Mouse (Mus musculus) heart, postnatal 0 days (tissue): ENCODE results near the gene Cyp19a1.

ENCODE experiments used
- CTCF ChIP-seq: IDR thresholded peaks from 2 replicates; pipeline ENCODE4 v1.5.1; 2016; ENCODE audit warnings: antibody characterized with exemption, control low read depth, low read depth
- EP300 ChIP-seq: IDR thresholded peaks from 2 replicates; pipeline ENCODE4 v1.6.1; 2016; ENCODE audit warnings: antibody characterized with exemption, low read depth

DNA sequence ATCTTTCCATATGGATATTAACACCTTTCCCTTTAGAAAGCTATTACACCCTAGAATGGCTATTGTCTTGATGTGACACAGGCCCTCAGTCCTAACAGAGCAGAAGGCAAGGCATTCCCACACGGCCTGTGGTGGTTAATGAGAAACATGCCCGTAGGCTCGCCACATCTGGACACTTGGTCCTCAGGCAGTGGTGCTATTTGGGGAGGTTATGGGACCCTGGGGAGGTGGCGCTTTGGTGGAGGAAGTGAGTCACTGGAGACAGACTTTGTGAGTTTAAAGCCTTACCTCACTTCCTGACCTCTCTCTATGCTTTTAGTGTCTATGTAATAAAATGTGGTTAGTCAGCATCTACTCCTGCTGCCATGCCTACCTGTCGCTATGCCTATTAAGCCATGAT, 114.2 kb downstream of the Cyp19a1 start:
- TF ChIP-seq CTCF, result no peak
- no peak for TF ChIP-seq EP300
